Mouse (Mus musculus): ENCODE results near the gene Ptprf. TPM values are rescaled to one million over a fixed set of nuclear protein-coding genes. Genes with fewer than 3 reads are reported as not detected.

Ptprf gene
- polyA plus RNA-seq, 1 experiment, result 154 TPM

DNA sequence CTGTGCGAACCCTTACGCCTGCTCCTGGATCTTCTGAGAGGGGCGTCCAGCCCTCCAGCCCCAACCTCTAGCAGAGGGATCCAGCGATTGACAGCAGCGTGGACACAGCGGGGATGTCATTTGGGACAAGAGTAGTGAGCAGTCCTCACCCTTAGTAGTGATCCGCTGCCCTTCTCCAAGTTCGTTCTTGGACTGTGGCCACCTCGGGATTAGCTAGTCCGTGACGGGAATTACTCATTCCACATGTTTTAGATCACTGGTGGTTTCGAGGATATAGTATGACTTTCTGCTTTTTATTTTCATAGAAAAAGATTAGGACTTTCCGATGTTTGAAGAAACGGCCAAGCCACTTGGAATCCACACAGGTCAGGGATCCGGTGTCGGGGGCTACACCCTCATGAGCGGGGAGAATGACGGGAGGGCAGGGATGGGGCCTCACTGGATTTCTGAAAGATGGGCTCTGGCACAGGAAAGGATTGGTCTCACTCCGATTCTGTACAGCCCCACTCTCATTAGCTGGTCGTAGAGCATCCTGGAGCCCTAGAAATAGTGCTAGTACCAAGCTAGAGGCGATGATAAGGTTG, 15.0 kb upstream of the Ptprf start:
- TF ChIP-seq POLR2A (IDR thresholded peaks at IDR 0.05; ENCODE audit: borderline replicate concordance, extremely low read depth, insufficient read depth, insufficient read length, poor library complexity, severe bottlenecking) (no peak), CTCF (IDR thresholded peaks at IDR 0.05; ENCODE audit: borderline replicate concordance, extremely low read depth, insufficient read depth, insufficient read length) (no peak)
- no peak for DNase-seq (ENCODE audit: low read depth)

GRCm38 (mm10) chr4:118304984-118305383, 13.8 kb upstream of the Ptprf start:
- peak; percentile 52 for DNase-seq (ENCODE audit: low read depth)
- TF ChIP-seq CTCF (IDR thresholded peaks at IDR 0.05; ENCODE audit: borderline replicate concordance, extremely low read depth, insufficient read depth, insufficient read length) (no peak), POLR2A (IDR thresholded peaks at IDR 0.05; ENCODE audit: borderline replicate concordance, extremely low read depth, insufficient read depth, insufficient read length, poor library complexity, severe bottlenecking) (no peak)

DNA sequence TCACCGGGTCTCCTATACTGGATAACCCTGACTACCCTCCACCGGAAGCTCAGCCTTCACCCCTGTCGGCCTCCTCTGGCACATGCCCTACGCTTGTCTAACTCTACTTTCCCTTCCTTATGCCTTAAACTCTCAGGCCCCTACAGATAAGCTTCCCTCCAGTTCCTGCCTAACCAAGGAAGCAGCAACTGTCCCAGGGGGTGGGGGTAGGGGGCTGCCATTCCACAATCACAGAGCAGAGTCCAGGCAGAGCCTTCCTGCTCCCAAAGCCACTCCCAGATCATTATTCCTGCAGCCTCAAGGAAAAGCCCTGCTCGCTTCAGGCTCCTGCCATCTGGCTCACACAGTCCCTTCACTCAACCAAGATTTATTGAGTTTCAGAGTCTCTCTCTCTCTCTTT, 6.6 kb upstream of the Ptprf start:
- TF ChIP-seq CTCF (IDR thresholded peaks at IDR 0.05; ENCODE audit: borderline replicate concordance, extremely low read depth, insufficient read depth, insufficient read length), result no peak
- TF ChIP-seq POLR2A (IDR thresholded peaks at IDR 0.05; ENCODE audit: borderline replicate concordance, extremely low read depth, insufficient read depth, insufficient read length, poor library complexity, severe bottlenecking), result no peak
- DNase-seq (ENCODE audit: low read depth), result peak; percentile 66

- no peak for TF ChIP-seq CTCF (IDR thresholded peaks at IDR 0.05; ENCODE audit: borderline replicate concordance, extremely low read depth, insufficient read depth, insufficient read length)
- TF ChIP-seq POLR2A (IDR thresholded peaks at IDR 0.05; ENCODE audit: borderline replicate concordance, extremely low read depth, insufficient read depth, insufficient read length, poor library complexity, severe bottlenecking), result no peak
- no peak for DNase-seq (ENCODE audit: low read depth)
Measured at GRCm38 (mm10) chr4:118295651-118296561, 4.7 kb upstream of the Ptprf start.

- TF ChIP-seq CTCF (IDR thresholded peaks at IDR 0.05; ENCODE audit: borderline replicate concordance, extremely low read depth, insufficient read depth, insufficient read length) (no peak), POLR2A (IDR thresholded peaks at IDR 0.05; ENCODE audit: borderline replicate concordance, extremely low read depth, insufficient read depth, insufficient read length, poor library complexity, severe bottlenecking) (no peak)
- no peak for DNase-seq (ENCODE audit: low read depth)
Measured at GRCm38 (mm10) chr4:118294811-118295210, 3.6 kb upstream of the Ptprf start.

- DNase-seq (ENCODE audit: low read depth), result peak; percentile 93
- TF ChIP-seq POLR2A (IDR thresholded peaks at IDR 0.05; ENCODE audit: borderline replicate concordance, extremely low read depth, insufficient read depth, insufficient read length, poor library complexity, severe bottlenecking) (no peak), CTCF (IDR thresholded peaks at IDR 0.05; ENCODE audit: borderline replicate concordance, extremely low read depth, insufficient read depth, insufficient read length) (peak; percentile 99)
Measured at GRCm38 (mm10) chr4:118292741-118293306, 1.6 kb upstream of the Ptprf start.

GRCm38 (mm10) chr4:118290416-118291030, 682 bp downstream of the Ptprf start:
- TF ChIP-seq POLR2A (IDR thresholded peaks at IDR 0.05; ENCODE audit: borderline replicate concordance, extremely low read depth, insufficient read depth, insufficient read length, poor library complexity, severe bottlenecking) (0 out of 2 replicates have a peak, but pooled peaks have one; percentile 8), CTCF (IDR thresholded peaks at IDR 0.05; ENCODE audit: borderline replicate concordance, extremely low read depth, insufficient read depth, insufficient read length) (no peak)
- peak; percentile 39 for DNase-seq (ENCODE audit: low read depth)

- peak; percentile 56 for DNase-seq (ENCODE audit: low read depth)
- TF ChIP-seq POLR2A (IDR thresholded peaks at IDR 0.05; ENCODE audit: borderline replicate concordance, extremely low read depth, insufficient read depth, insufficient read length, poor library complexity, severe bottlenecking), result no peak
- TF ChIP-seq CTCF (IDR thresholded peaks at IDR 0.05; ENCODE audit: borderline replicate concordance, extremely low read depth, insufficient read depth, insufficient read length), result no peak
Measured at GRCm38 (mm10) chr4:118289960-118290415, 1.2 kb downstream of the Ptprf start.

DNA sequence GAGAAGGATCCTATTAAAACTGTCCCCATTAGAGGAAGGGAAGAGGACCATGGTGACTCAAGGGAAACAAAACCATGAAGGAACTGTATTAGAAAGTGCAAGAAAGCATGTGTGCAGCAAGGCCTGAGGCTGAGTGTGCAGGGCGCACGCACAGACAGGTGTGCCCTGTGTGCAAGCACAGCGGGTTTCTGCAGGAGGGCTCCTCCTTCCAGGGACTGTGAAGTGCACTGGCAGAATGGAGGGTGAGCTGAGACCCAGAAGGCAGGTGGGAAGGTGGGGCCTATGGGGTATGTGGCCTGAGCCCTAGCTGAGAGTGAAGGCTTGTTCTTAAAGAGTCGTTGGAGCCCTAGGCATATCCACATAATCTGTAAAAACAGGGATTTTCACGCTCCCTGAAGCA, 1.9 kb downstream of the Ptprf start:
- DNase-seq (ENCODE audit: low read depth), result no peak

DNA sequence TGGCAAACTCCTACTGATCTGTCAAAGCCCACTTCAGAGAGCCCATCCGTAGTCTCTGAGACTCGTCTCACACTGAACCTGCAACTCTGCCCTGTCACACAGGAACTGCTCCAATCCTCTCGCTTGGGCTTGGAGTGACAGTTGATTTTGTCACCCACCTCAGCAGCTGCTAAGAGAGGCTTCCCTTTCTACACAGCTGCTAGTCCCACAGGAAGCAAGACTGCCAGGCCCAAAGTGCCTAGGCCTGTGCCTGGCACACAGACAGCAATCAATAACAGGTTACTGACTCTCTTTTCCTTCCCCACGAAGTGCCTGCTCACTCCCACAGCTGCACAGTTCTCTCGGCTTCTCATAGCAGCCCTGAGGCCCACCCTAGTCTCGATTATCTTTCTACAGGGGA, 2.7 kb downstream of the Ptprf start:
- TF ChIP-seq CTCF (IDR thresholded peaks at IDR 0.05; ENCODE audit: borderline replicate concordance, extremely low read depth, insufficient read depth, insufficient read length) (no peak), POLR2A (IDR thresholded peaks at IDR 0.05; ENCODE audit: borderline replicate concordance, extremely low read depth, insufficient read depth, insufficient read length, poor library complexity, severe bottlenecking) (no peak)
- no peak for DNase-seq (ENCODE audit: low read depth)

More for the DNA sequence above, 1.9 kb downstream of the Ptprf start:
- TF ChIP-seq CTCF (IDR thresholded peaks at IDR 0.05; ENCODE audit: borderline replicate concordance, extremely low read depth, insufficient read depth, insufficient read length) (no peak), POLR2A (IDR thresholded peaks at IDR 0.05; ENCODE audit: borderline replicate concordance, extremely low read depth, insufficient read depth, insufficient read length, poor library complexity, severe bottlenecking) (no peak)

- TF ChIP-seq CTCF (IDR thresholded peaks at IDR 0.05; ENCODE audit: borderline replicate concordance, extremely low read depth, insufficient read depth, insufficient read length) (no peak), POLR2A (IDR thresholded peaks at IDR 0.05; ENCODE audit: borderline replicate concordance, extremely low read depth, insufficient read depth, insufficient read length, poor library complexity, severe bottlenecking) (no peak)
Measured at GRCm38 (mm10) chr4:118286202-118286601, 5.0 kb downstream of the Ptprf start.

More at GRCm38 (mm10) chr4:118286202-118286601, 5.0 kb downstream of the Ptprf start:
- DNase-seq (ENCODE audit: low read depth), result no peak

Data from brain, embryonic 14.5 days (tissue).